Mouse (Mus musculus) large intestine, adult 2 months (tissue): ENCODE data around the gene Arfgef2. TPM values are rescaled to one million over a fixed set of nuclear protein-coding genes. Genes with fewer than 3 reads are reported as not detected.

ENCODE experiments used
- polyA plus RNA-seq: library from polyadenylated mRNA; depleted of rRNA; stranded (reverse); fragments of >200 nt; gene quantifications from 2 replicates; pipeline ENCODE4 v1.2.3, GENCODE M21; 2012; rRNA removed

Gene Arfgef2
- polyA plus RNA-seq, 1 experiment, result 9.0 TPM

Other genes starting within 250 kb of the Arfgef2 start
- 12.6 and 18.2 TPM in 2 replicates for gene Prex1, start 91.8 kb upstream of the Arfgef2 start, polyA plus RNA-seq
- gene Trp53rkb, start 13.1 kb upstream of the Arfgef2 start, polyA plus RNA-seq, result 3.6 TPM in 2 replicates
- 13.7 and 13.8 TPM in 2 replicates for gene Cse1l, start 100.5 kb downstream of the Arfgef2 start, polyA plus RNA-seq
- gene Stau1, start 190.7 kb downstream of the Arfgef2 start, polyA plus RNA-seq, result 20.5 and 24.6 TPM in 2 replicates
- 14.1 and 19.7 TPM in 2 replicates for gene Ddx27, start 209.6 kb downstream of the Arfgef2 start, polyA plus RNA-seq